Mouse (Mus musculus): ENCODE results near the gene 4933411K16Rik.

4933411K16Rik gene

GRCm38 (mm10) chr19:42035456-42036248 is 16.4 kb upstream of the 4933411K16Rik start, which contains the start of gene Ankrd2:
Ankrd2 (plus strand) TSS chr19:42036000.
- peak; percentile 74 to 86 for DNase-seq (ENCODE audit: low spot score in 2 of 2)

GRCm38 (mm10) chr19:42036357-42036756 is 15.7 kb upstream of the 4933411K16Rik start:
- DNase-seq (ENCODE audit: low spot score in 2 of 2), result no peak

GRCm38 (mm10) chr19:42037167-42037702 is 14.8 kb upstream of the 4933411K16Rik start:
- no peak for DNase-seq (ENCODE audit: low spot score in 2 of 2)

GRCm38 (mm10) chr19:42038310-42038709 is 13.7 kb upstream of the 4933411K16Rik start:
- no peak for DNase-seq (ENCODE audit: low spot score in 2 of 2)

- DNase-seq (ENCODE audit: low spot score in 2 of 2), result no peak
Observed at GRCm38 (mm10) chr19:42043988-42044387, 8.1 kb upstream of the 4933411K16Rik start.

- DNase-seq (ENCODE audit: low spot score in 2 of 2), result peak; percentile 62 to 73
Observed at GRCm38 (mm10) chr19:42045269-42046102, 6.6 kb upstream of the 4933411K16Rik start, which contains the start of gene Hoga1. Hoga1 (plus strand) TSS chr19:42045610.

GRCm38 (mm10) chr19:42050251-42050650 is 1.8 kb upstream of the 4933411K16Rik start:
- no peak for DNase-seq (ENCODE audit: low spot score in 2 of 2)

GRCm38 (mm10) chr19:42051351-42051750 is 697 bp upstream of the 4933411K16Rik start:
- no peak for DNase-seq (ENCODE audit: low spot score in 2 of 2)

- DNase-seq (ENCODE audit: low spot score in 2 of 2), result no peak
Observed at GRCm38 (mm10) chr19:42054255-42054654, 2.2 kb downstream of the 4933411K16Rik start.

GRCm38 (mm10) chr19:42055881-42056280 is 3.8 kb downstream of the 4933411K16Rik start:
- DNase-seq (ENCODE audit: low spot score in 2 of 2), result no peak

GRCm38 (mm10) chr19:42056719-42057409 is 4.8 kb downstream of the 4933411K16Rik start:
- no peak for DNase-seq (ENCODE audit: low spot score in 2 of 2)

- no peak for DNase-seq (ENCODE audit: low spot score in 2 of 2)
Observed at GRCm38 (mm10) chr19:42058426-42058825, 6.4 kb downstream of the 4933411K16Rik start.

GRCm38 (mm10) chr19:42061443-42061842 is 9.4 kb downstream of the 4933411K16Rik start:
- DNase-seq (ENCODE audit: low spot score in 2 of 2), result no peak

GRCm38 (mm10) chr19:42068441-42069240 is 16.6 kb downstream of the 4933411K16Rik start:
- no peak for DNase-seq (ENCODE audit: low spot score in 2 of 2)

- no peak for DNase-seq (ENCODE audit: low spot score in 2 of 2)
Observed at GRCm38 (mm10) chr19:42069241-42069525, 17.1 kb downstream of the 4933411K16Rik start.

GRCm38 (mm10) chr19:42071221-42071620 is 19.2 kb downstream of the 4933411K16Rik start:
- no peak for DNase-seq (ENCODE audit: low spot score in 2 of 2)

GRCm38 (mm10) chr19:42071886-42072608 is 20.0 kb downstream of the 4933411K16Rik start:
- DNase-seq (ENCODE audit: low spot score in 2 of 2), result no peak

GRCm38 (mm10) chr19:42072802-42073201 is 20.8 kb downstream of the 4933411K16Rik start:
- no peak for DNase-seq (ENCODE audit: low spot score in 2 of 2)

GRCm38 (mm10) chr19:42075051-42075450 is 23.0 kb downstream of the 4933411K16Rik start:
- no peak for DNase-seq (ENCODE audit: low spot score in 2 of 2)

GRCm38 (mm10) chr19:42075992-42076391 is 23.9 kb downstream of the 4933411K16Rik start:
- no peak for DNase-seq (ENCODE audit: low spot score in 2 of 2)
